Mouse (Mus musculus): Measurements from ENCODE around the gene Snx29. TPM values are rescaled to one million over a fixed set of nuclear protein-coding genes. Genes with fewer than 3 reads are reported as not detected.

The Snx29 gene
- total and polyA plus RNA-seq, 3 experiments, result 1.2 to 3.2 (median 3.1) TPM

DNA sequence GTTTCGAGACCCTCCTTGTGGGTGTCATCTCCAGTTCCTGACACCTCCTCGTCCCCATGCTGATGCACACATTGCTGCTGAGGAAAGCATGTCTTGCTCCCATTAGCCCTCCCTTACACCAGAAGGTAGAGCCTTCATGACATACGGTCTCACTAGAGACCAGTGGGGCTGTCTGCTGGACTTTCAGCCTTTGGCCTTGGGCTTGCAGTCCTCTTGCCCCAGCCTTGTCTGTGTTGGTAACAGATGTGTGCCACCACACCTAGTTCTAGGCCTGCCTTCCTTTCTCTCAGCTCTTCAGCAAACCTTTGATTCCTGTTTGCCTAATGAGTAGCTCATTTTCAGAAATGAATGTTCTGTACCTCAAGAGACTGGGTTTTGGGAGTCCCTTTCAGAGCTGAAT lies 45.7 kb downstream of the Snx29 start:
- no peak for DNase-seq (ENCODE audit: extremely low read depth)
- Histone ChIP-seq H3K27ac (ENCODE audit: insufficient read depth, low read depth) (no peak overlapping the region), H3K4me1 (ENCODE audit: control insufficient read depth in 1 of 2, insufficient read depth in 2 of 2) (peaks cover 12 to 31% of the 10 kb centered on the region in 2 experiments), H3K79me2 (replicated peaks; ENCODE audit: control insufficient read depth, extremely low read depth, insufficient read depth, poor library complexity, severe bottlenecking) (no peaks in the 10 kb centered on the region), H3K4me3 (replicated peaks in 1 of 3; ENCODE audit: low read depth in 2 of 3, low read length in 2 of 3, poor library complexity in 1 of 3) (no peak overlapping the region), H3K27me3 (replicated peaks) (no peaks in the 10 kb centered on the region), H3K4me2 (ENCODE audit: insufficient read depth, low read depth, poor library complexity, severe bottlenecking) (no peak overlapping the region), H3K36me3 (replicated peaks in 1 of 2; ENCODE audit: control insufficient read depth in 1 of 2, insufficient read depth in 1 of 2, low read length in 1 of 2) (peaks cover 0 to 2% of the 10 kb centered on the region in 2 experiments), H3K9me3 (replicated peaks; ENCODE audit: low read length) (no peaks in the 10 kb centered on the region), H3K9ac (ENCODE audit: insufficient read depth, low read depth) (no peak overlapping the region)
- 0 out of 2 replicates have a peak, but pooled peaks have one; percentile 9 for TF ChIP-seq BHLHE40 (IDR thresholded peaks at IDR 0.05; ENCODE audit: low read depth, low read length)
- peak; percentile 50; the same call in 1 of the 2 replicates for TF ChIP-seq IRF4 (IDR thresholded peaks at IDR 0.05; ENCODE audit: low read depth, low read length)
- TF ChIP-seq ZNF384 (IDR thresholded peaks at IDR 0.05; ENCODE audit: low read depth, low read length), result no peak
- in situ Hi-C loops (cut with MboI; ENCODE audit: low pct_ligation_motif_present, low pct_unique_long_range_greater_than_20kb, low sequenced_read_pairs), result no loop called here
- dilution Hi-C loops (cut with MboI; ENCODE audit: extremely low pct_ligation_motif_present, extremely low pct_unique_long_range_greater_than_20kb, low sequenced_read_pairs), result no loop called here

DNA sequence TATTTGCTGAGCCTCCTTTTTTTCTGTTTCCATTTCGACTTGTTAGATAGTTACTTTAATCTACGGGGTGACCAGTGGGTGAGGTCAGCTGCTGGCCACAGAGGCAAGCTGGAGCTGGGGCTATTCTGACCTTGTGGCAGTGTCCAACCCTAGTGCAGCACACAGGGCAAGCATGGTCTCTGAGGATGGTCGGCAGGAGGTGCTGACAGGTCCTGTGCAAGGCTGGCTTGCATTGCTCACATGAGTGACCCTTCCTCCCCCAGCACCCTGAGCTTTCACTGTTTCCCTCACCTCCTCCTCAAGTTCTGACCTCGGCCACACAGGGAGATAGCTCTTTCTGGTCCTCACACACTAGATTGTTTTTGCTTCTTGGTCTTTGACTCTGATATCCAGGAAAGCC lies 46.5 kb downstream of the Snx29 start:
- DNase-seq (ENCODE audit: extremely low read depth), result no peak
- Histone ChIP-seq H3K27me3 (replicated peaks) (no peaks in the 10 kb centered on the region), H3K4me1 (ENCODE audit: control insufficient read depth in 1 of 2, insufficient read depth in 2 of 2) (peaks cover 12 to 31% of the 10 kb centered on the region in 2 experiments), H3K9ac (ENCODE audit: insufficient read depth, low read depth) (no peak overlapping the region), H3K4me3 (replicated peaks in 1 of 3; ENCODE audit: low read depth in 2 of 3, low read length in 2 of 3, poor library complexity in 1 of 3) (no peak overlapping the region), H3K79me2 (replicated peaks; ENCODE audit: control insufficient read depth, extremely low read depth, insufficient read depth, poor library complexity, severe bottlenecking) (no peaks in the 10 kb centered on the region), H3K4me2 (ENCODE audit: insufficient read depth, low read depth, poor library complexity, severe bottlenecking) (no peak overlapping the region), H3K9me3 (replicated peaks; ENCODE audit: low read length) (no peaks in the 10 kb centered on the region), H3K27ac (ENCODE audit: insufficient read depth, low read depth) (no peak overlapping the region), H3K36me3 (replicated peaks in 1 of 2; ENCODE audit: control insufficient read depth in 1 of 2, insufficient read depth in 1 of 2, low read length in 1 of 2) (peaks cover 0 to 2% of the 10 kb centered on the region in 2 experiments)
- TF ChIP-seq TBP (conservative IDR thresholded peaks at IDR 0.05; ENCODE audit: low read depth, low read length), result 0 out of 2 replicates have a peak, but pooled peaks have one; percentile 48
- no peak for TF ChIP-seq ZC3H11A (IDR thresholded peaks at IDR 0.05; ENCODE audit: low read depth, low read length)
- in situ Hi-C loops (cut with MboI; ENCODE audit: low pct_ligation_motif_present, low pct_unique_long_range_greater_than_20kb, low sequenced_read_pairs) (no loop called here), dilution Hi-C loops (cut with MboI; ENCODE audit: extremely low pct_ligation_motif_present, extremely low pct_unique_long_range_greater_than_20kb, low sequenced_read_pairs) (no loop called here)

DNA sequence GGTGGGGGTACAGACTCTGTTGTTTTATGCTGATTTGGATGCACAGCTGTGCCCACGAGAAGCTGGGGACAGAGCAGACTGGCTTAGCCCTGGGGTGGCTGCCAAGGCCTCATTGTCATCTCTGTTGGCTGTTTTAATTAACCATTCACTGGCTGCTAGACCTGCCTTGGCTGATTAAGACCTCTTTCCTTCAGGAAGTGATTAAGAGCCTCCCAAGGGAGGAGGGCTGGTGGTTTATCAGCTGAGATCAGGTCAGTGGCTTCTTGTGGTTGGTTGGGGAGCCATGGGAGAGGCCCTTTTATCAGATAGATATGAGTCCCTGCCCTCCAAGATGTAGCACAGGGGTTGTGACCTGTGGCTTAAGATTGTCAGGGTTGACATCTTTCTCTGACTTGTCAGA lies 46.9 kb downstream of the Snx29 start:
- in situ Hi-C loops (cut with MboI; ENCODE audit: low pct_ligation_motif_present, low pct_unique_long_range_greater_than_20kb, low sequenced_read_pairs) (loop anchor here (5.0 kb wide), 1 partner anchor 42 kb away; no protein-coding TSS in a partner anchor), dilution Hi-C loops (cut with MboI; ENCODE audit: extremely low pct_ligation_motif_present, extremely low pct_unique_long_range_greater_than_20kb, low sequenced_read_pairs) (no loop called here)
- Histone ChIP-seq H3K4me2 (ENCODE audit: insufficient read depth, low read depth, poor library complexity, severe bottlenecking) (no peak overlapping the region), H3K79me2 (replicated peaks; ENCODE audit: control insufficient read depth, extremely low read depth, insufficient read depth, poor library complexity, severe bottlenecking) (no peaks in the 10 kb centered on the region), H3K4me3 (replicated peaks in 1 of 3; ENCODE audit: low read depth in 2 of 3, low read length in 2 of 3, poor library complexity in 1 of 3) (no peak overlapping the region), H3K27ac (ENCODE audit: insufficient read depth, low read depth) (no peak overlapping the region), H3K9me3 (replicated peaks; ENCODE audit: low read length) (no peaks in the 10 kb centered on the region), H3K27me3 (replicated peaks) (no peaks in the 10 kb centered on the region), H3K4me1 (ENCODE audit: control insufficient read depth in 1 of 2, insufficient read depth in 2 of 2) (peaks cover 12 to 31% of the 10 kb centered on the region in 2 experiments), H3K9ac (ENCODE audit: insufficient read depth, low read depth) (no peak overlapping the region), H3K36me3 (replicated peaks in 1 of 2; ENCODE audit: control insufficient read depth in 1 of 2, insufficient read depth in 1 of 2, low read length in 1 of 2) (peaks cover 0 to 2% of the 10 kb centered on the region in 2 experiments)
- peak; percentile 71 for DNase-seq (ENCODE audit: extremely low read depth)
- no peak for TF ChIP-seq IRF4 (IDR thresholded peaks at IDR 0.05; ENCODE audit: low read depth, low read length)
- TF ChIP-seq MYC (IDR thresholded peaks at IDR 0.05; ENCODE audit: low read depth, low read length), result no peak
- TF ChIP-seq UBTF (IDR thresholded peaks at IDR 0.05; ENCODE audit: low read depth, low read length), result no peak
- TF ChIP-seq USF2 (conservative IDR thresholded peaks at IDR 0.05; ENCODE audit: low read depth, low read length), result no peak
- no peak for TF ChIP-seq E2F4 (IDR thresholded peaks at IDR 0.05; ENCODE audit: insufficient replicate concordance, low read depth, low read length)
- no peak for TF ChIP-seq NELFE (IDR thresholded peaks at IDR 0.05; ENCODE audit: low read depth, low read length)
- peak; percentile 43 for TF ChIP-seq BHLHE40 (IDR thresholded peaks at IDR 0.05; ENCODE audit: low read depth, low read length)
- no peak for TF ChIP-seq EP300 (IDR thresholded peaks at IDR 0.05; ENCODE audit: low read length)
- TF ChIP-seq ZC3H11A (IDR thresholded peaks at IDR 0.05; ENCODE audit: low read depth, low read length), result no peak
- no peak for TF ChIP-seq NRF1 (IDR thresholded peaks at IDR 0.05; ENCODE audit: low read depth, low read length)
- no peak for TF ChIP-seq SMC3 (IDR thresholded peaks at IDR 0.05; ENCODE audit: low read depth, low read length)
- TF ChIP-seq MAZ (IDR thresholded peaks at IDR 0.05; ENCODE audit: low read depth, low read length), result no peak
- no peak for TF ChIP-seq MXI1 (IDR thresholded peaks at IDR 0.05; ENCODE audit: low read depth, low read length)
- peak; percentile 86 for TF ChIP-seq ETS1 (conservative IDR thresholded peaks at IDR 0.05; ENCODE audit: low read depth, low read length)
- TF ChIP-seq RCOR1 (conservative IDR thresholded peaks at IDR 0.05; ENCODE audit: low read depth, low read length), result no peak
- no peak for TF ChIP-seq TCF12 (IDR thresholded peaks at IDR 0.05; ENCODE audit: low read depth, low read length)
- no peak for TF ChIP-seq MAFK (IDR thresholded peaks at IDR 0.05; ENCODE audit: insufficient replicate concordance, low read length)
- no peak for TF ChIP-seq KAT2A (IDR thresholded peaks at IDR 0.05; ENCODE audit: insufficient replicate concordance, low read length)

Data from CH12.LX (cell line).